Mouse (Mus musculus): ENCODE results near the gene Rcan2.

The Rcan2 gene

DNA sequence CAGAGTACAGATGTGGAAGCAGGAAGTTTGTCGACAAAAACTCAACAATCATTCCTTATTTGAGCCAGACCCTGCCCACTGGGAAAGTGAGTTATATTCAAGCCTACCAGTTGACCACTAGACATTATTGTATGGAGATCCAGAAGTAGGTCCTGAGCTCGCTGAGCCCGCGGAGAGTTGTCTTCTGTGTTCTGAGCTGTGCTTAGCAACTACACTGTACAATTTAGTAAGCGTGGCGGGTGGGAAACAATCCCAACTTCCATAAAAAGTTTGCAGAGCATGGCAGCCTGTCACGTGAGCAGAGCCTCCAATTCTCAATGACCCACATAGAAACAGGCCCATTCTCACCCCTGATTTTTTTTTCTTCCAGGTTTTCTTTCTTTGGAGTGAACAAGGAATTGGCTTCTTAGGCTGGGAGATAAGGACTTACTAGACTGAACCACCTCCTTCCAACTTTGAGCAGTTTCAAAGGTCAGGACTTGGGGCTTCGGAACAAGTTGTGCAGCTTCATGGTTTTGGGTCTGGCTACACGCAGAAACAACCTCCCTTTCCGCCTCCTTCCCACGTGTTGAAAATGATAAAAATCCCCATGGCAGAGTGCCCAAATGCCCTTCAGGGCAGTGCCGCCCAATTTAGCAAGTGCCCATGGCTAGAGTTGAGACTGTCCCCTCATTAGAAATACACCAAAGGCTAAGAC lies 276.1 kb downstream of the Rcan2 start:
- no peak for DNase-seq (ENCODE audit: low spot score in 2 of 2)

DNA sequence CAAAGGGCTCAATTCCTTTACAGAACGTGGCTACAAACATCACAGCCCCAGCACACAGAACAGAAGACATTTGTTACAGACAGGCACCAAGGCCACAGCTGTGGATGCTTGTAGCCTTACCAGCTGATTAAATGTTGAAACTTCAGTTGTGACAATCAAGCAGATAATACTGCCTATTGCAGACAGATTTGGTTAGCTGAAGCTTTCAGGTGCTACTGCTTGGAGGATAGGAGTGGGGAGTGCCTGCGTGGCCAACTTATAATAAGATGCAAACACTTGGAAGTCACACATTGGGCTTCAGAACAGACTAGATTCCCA lies 276.7 kb downstream of the Rcan2 start:
- DNase-seq (ENCODE audit: low spot score in 2 of 2), result no peak

DNA sequence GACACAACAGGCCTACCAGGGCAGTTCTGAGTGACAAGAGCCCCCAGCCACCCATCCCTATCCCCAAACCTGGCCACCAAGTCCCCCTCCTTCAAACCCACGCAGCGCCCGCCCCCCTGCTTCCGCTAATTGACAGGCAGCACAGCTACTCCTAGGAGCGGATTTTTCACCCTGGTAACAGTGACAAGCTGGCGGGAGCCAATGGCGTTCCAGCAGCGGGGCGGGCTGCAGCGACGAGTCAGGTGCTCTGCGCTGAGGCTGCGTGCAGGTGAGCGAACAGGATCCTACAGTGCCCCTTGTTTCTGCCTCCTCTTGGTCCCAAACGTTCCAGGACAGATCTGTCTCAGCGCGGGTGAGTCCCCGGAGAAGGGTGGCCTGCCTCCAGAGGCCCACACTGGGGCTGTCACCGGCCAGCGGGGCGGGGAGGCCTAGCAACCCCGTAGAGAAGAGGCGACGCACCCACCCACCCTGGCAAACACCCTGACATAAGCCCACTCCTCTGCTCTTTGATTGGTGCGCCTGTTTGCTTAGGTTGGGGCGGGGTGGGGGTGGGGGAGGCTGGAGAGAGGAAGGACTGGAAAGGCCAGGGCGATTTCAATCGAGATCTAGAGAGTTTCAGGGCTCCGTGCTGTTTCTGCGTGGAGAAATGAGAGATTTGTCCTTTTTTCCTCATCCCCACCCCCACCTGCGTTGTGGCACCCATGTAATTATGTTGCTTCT lies 277.6 kb downstream of the Rcan2 start, which contains the start of gene Enpp5:
TSS of gene Enpp5 (plus strand) at position 183 of the 720 bp plus-strand sequence.
- peak; percentile 92 to 93 for DNase-seq (ENCODE audit: low spot score in 2 of 2)

DNA sequence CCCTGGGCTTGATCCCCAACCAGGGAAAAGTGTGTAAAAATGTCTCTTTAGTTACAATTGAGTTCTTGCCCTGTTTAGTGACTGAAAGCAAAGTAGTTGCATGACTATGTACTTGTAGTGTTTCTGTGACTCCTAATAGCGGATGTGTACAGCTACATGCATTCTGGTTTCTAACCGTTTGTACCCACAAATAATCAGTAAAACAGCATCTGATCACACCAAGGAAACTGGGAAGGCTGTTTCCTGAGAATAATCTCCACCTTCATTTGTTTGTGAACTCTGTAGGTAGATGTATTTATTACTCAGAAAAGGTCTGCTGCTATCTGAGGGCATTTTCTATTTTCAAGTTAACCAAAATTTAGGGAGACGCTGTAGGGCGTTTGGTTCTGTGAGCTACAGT lies 282.0 kb downstream of the Rcan2 start:
- no peak for DNase-seq (ENCODE audit: low spot score in 2 of 2)

DNA sequence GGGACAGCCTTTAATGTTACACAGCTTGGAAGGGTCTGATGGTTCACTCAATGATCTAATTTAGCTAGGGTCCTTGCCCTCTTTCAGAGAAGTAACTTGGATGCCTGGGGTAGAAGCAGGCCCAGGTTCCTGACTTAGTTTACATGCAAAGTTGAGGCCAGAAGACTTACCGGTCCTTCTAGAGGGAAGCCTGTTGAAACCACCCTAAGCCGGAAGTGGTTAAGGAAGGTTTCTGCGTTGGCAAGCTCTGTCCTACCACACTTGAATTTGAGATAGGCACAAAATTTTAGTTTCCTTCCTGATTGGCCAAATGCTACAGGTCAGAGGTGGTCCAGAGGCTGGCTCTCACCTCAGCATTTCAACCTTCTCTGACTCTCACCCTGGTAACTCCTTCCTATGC lies 287.1 kb downstream of the Rcan2 start:
- no peak for DNase-seq (ENCODE audit: low spot score in 2 of 2)

All from right cerebral cortex, adult 2 months (tissue).